ENCODE assay signal across 7 mouse cellular contexts in the genomic region with DNA sequence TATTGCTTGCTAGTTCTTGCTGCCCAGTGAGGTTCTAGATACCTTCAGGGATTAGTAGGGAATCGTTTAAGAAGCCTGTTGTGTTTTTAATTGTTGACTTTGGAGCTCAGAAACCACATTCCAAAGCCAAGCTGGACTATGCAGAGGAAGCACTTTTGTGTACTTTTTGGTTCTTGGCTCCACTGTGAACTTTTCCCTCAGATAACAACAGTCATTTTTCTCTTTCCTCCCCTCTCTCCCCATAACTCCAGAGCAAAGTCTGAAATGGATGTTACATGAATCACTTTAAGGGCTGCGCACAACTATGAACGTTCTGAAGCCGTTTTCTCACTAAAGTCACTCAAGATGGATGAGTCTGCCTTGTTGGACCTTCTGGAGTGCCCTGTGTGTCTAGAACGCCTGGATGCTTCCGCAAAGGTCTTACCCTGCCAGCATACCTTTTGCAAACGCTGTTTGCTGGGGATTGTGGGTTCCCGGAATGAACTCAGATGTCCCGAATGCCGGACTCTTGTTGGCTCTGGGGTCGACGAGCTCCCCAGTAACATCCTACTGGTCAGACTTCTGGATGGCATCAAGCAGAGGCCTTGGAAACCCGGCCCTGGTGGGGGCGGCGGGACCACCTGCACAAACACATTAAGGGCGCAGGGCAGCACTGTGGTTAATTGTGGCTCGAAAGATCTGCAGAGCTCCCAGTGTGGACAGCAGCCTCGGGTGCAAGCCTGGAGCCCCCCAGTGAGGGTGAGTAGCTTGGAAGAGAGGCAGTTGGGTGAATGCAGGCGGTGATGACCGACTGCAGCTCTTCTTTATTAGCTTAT. TPM values are rescaled to one million over a fixed set of nuclear protein-coding genes. Genes with fewer than 3 reads are reported as not detected.
DNase-seq lines count a peak whose midpoint lies in the region; ATAC-seq lines count a peak whose summit lies in the region.

No protein-coding gene starts in this region.

- WGBS in forebrain, embryonic 13.5 days: 50% methylated on average over 20 of the region's 20 CpGs

- H3K4me1 ChIP-seq in forebrain, embryonic 13.5 days: peaks cover 58% of the 10 kb centered on the region

- H3K9ac ChIP-seq in forebrain, embryonic 13.5 days: peak overlapping the region; percentile 93

- H3K27me3 ChIP-seq in forebrain, embryonic 13.5 days: no peaks in the 10 kb centered on the region

- peak; percentile 30 for DNase-seq in embryo, embryonic 11 days
- DNase-seq in kidney, adult 18-20 months: peak; percentile 55
- peak; percentile 15 to 23 for DNase-seq in lung, postnatal 4 days
- DNase-seq in c-Kit-positive CD71-positive TER-119-positive erythroid progenitor cells, embryonic 14.5 days (ENCODE audit: low spot score): no peak
- no peak for DNase-seq in MN1 (ENCODE audit: low spot score)

- H3K4me2 ChIP-seq in forebrain, embryonic 13.5 days: peak overlapping the region; percentile 76

- no peaks in the 10 kb centered on the region for H3K9me3 ChIP-seq in forebrain, embryonic 13.5 days (replicated peaks)

- H3K36me3 ChIP-seq in forebrain, embryonic 13.5 days (ENCODE audit: poor library complexity, severe bottlenecking): peaks cover 13% of the 10 kb centered on the region

- no peak overlapping the region for H3K27ac ChIP-seq in forebrain, embryonic 13.5 days

- ATAC-seq in forebrain, embryonic 13.5 days: no peak
- no peak for ATAC-seq in frontal cortex, adult (ENCODE audit: low TSS enrichment)

- peak overlapping the region; percentile 85 for H3K4me3 ChIP-seq in forebrain, embryonic 13.5 days

RNA-seq across cellular contexts. Expression of a gene that starts 2.1 kb away (rescaled TPM):
- polyA plus RNA-seq in forebrain, embryonic 13.5 days (2015; fragmentation: Nextera tagmentation; extraction: Ambion mirVana): 31.4 and 34.5 TPM in 2 replicates

Comparison
In these comparisons a context has a peak if more than half of its experiments do, and no peak if none do; other contexts are left out.
1. DNase-seq: peak in embryo, embryonic 11 days (single experiment), kidney, adult 18-20 months (single experiment) and lung, postnatal 4 days (2 of 2); none in c-Kit-positive CD71-positive TER-119-positive erythroid progenitor cells, embryonic 14.5 days (single experiment) and MN1 (single experiment).